Mouse (Mus musculus): ENCODE measurements around the gene Gm45062.

Gene Gm45062

DNA sequence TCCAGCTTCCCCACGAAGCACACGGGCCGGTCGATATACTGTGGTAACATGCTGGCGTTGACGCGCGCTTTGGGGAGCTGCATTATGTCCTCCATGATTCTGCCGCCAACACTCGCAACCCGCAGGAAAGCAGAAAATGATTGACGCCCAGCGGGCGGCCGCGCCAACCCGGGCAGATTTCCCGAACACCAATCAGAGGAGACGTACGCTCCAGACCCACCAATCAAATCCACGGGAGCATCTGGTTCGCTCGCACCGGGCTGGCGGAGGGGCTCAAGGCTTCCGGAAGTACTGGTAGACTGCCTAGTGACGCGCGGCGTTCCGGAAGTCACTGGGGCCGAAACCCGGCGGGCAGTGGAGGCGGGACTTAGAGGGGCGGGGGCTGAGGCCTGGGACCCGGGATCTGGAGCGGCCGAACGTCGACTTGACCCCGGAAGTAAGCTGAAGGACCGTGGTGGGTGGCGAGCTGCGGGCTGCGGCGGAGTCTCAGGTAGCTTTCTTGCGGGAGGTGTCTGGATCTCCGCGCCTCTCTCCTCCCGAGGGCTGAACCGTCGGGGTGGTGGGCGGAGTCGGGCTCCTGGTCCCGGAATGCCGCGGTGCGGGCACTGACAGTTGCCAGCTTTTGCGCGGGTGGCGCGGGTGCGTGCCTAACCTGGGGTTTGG is at the start of gene Gm45062, which contains the start of the genes Rpa3 and Umad1:
Gene Gm45062 (plus strand): TSS at position 447 of the 663 bp plus-strand sequence.
Gene Rpa3 (minus strand): TSS at position 170 of the 663 bp plus-strand sequence.
Gene Umad1 (plus strand): TSS at position 285 of the 663 bp plus-strand sequence.
- peak; percentile 91 for DNase-seq (ENCODE audit: low spot score)

DNA sequence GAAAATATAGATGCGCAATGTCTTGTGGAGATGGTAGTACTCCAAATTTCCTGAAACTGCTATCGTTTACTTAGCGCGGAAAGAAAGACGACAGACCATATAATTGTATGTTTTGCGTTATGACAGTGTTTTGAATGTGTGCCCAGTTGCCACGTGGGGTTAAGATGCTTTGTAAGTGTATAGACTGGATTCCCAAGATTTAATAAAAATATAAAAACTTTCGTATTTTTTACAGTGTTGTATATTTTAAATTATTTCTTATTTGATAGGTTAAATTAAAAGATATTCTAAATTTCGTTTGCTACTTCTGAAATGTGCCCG is 49.4 kb upstream of the Gm45062 start:
- no peak for DNase-seq (ENCODE audit: low spot score)

DNA sequence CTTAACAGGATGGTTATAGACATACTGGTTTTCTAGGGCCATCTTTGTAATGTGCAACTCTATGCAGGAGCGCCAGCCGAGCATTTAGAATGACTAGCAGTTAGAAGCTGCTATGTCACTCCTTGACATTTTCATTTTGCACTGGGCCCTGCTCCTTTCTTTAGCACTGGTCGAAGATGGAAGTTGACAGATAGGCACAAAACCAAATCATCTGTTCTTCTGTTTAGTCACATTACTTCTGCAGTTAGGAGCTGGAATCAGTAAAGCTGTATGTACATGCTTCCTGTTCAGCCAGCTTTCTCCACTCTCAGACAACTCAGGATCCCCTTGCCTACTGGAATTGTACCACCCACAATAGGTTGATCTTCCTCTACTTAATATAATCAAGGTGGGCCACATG is 48.6 kb upstream of the Gm45062 start:
- DNase-seq (ENCODE audit: low spot score) = no peak

DNA sequence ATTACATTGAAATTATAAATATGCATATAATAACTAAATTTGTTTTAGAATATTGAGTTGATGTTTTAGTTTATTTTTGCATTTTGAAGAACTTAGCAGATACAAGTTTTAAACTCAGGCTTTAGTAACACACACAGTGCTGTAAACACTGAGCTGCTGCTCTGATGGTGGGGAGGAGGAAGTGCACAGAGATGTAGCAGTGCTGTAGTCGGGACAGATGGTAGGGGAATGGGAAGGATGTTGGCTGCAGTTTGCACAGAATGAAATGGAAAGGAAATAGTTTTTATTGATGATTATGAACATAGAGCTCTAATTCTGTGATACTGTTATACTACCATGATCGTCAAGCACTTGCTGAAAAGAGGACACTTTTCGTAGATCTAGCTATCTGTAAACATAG is 32.2 kb upstream of the Gm45062 start:
- no peak for DNase-seq (ENCODE audit: low spot score)

DNA sequence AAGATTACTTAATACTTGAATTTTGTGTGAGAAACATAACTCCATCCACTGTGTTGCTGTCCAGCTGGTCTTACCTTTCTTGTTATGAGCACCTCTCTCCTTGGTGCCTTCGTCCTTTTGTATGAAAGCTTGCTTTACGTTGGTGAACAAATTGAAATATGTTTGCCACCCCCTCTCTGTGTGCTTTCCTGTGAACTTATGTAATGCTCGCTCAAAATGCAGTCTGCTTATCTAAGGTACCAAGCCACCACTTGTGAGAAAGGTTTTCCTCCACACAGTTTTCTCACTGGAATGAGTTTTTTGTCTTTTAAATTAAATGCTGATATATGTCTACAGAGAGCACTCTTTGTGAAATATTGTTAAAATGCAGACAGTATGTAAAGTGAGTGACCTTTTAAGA is 30.7 kb upstream of the Gm45062 start:
- no peak for DNase-seq (ENCODE audit: low spot score)

DNA sequence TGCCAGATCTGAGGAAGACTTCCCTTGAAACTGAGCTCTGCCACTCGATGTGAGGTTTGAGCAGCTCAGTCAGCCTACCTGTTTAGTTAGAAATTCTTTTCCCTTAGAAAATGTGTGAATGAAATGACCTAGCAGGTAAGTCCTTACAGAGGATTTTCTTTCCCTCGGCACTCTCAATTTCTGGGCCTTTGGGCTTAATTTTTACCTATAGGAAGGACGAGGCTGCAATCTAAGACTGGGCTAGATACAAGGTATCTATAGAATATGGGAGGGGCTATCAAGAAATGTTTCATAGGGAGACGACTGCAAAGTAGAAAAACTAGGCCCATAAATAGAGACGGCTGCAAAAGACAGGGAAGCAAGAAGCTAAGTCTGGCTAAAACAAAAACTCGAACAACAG is 934 bp upstream of the Gm45062 start:
- no peak for DNase-seq (ENCODE audit: low spot score)

DNA sequence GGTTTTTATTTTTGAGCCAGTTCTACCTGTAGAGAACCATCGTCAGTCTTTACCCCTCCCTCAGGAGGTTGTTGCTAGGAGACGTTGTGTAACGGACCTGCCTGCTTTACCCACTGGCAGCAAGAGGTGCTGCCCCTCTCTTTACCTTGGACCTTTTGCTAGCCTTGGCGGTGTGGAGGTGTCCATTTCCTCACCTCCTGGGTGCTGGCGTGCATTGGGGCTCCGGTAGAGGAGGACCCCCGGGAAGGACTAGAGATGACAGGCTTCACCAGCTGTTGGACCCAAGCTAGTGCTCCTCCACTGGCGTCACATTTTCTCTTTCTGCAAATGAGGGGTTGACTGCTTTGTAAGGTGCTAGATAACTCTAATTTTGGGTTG is 406 bp downstream of the Gm45062 start:
- DNase-seq (ENCODE audit: low spot score) = no peak

DNA sequence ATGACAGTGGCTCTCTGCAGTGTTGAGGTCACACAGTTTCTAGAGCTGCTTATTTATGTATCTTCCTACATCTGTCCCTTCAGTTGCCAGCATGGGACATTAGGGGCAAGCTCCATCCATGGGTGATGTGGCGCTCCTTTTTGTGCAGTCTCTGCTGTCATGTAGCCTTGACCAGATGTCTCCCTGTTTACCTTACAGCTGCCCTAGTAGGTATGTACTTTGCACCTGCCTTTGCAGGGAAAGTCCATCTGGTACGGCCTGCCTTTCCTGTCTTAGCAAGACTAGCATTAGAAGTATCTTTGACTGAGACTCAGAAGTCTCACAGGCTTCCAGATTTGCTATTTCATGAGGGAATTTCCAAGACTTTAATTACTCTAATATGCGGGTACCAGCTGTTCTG is 11.8 kb downstream of the Gm45062 start:
- DNase-seq (ENCODE audit: low spot score) = no peak

DNA sequence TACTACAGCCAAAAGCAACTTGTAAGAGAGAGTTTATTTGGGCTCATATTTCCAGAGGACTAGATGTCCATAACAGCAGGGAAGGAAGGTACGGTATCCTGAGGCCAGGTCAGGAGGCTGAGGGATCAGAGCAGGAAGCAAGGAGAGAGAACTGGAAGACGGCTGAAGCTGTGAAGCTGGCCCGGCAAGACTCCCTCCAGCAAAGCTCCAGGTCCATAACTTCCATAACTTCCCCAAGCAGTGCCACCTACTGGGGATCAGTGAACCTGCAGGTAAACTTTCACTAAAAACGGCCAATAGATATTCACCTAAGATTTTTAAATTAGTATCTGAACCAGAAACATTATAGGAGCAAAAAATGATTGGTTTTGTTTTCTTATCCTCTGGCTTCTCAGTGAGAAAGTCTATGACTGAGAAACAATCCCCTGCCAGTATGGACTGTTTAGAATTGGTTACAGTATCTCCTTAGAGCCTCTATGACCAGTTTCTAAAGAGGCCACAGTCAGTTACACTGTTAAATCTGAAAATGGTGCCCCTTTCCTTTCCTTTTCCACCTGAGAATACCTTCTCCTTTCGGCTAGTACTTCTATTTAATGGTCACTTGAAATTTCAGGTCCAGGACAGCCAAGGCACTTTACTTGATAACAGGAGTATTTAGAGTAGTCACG is 15.3 kb downstream of the Gm45062 start:
- DNase-seq (ENCODE audit: low spot score) = peak; percentile 51

DNA sequence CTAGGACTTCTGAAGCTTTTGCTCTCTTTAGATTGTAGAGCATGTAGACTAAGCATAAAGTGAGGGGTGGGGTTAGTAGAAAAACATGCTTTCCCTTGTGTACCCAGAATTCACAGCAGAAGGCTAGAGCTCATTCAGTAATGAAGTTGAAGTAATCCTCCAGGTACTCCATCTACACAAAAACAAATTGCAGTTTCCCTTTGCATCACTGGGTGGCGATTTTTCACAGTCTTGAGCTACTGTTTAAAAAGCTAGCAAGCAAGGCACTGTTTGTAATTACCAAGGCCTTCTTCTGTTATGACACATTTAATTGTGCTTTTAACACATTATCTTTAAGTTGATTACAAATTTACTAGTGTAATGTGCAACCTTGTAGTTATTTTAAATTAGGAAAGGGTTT is 15.8 kb downstream of the Gm45062 start:
- peak; percentile 32 for DNase-seq (ENCODE audit: low spot score)

DNA sequence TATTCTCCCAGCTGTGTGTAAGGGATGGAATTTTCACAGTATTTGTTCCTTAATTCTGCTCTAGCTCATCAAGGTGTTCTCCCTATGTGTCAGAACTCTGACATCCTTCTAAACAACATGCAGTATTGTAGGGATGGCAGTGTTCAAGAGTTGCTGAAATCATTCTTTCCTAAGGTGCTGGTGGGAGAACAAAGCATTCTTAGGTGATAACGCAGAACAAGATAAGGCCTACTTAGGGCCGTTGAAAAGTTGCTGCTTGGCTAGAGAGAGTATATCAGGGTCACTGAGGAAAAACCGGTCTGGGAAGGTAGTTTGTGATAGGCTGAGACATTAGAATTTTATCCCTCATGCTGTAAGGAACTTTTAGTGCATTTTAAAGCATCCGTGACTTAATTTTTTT is 17.2 kb downstream of the Gm45062 start:
- no peak for DNase-seq (ENCODE audit: low spot score)

DNA sequence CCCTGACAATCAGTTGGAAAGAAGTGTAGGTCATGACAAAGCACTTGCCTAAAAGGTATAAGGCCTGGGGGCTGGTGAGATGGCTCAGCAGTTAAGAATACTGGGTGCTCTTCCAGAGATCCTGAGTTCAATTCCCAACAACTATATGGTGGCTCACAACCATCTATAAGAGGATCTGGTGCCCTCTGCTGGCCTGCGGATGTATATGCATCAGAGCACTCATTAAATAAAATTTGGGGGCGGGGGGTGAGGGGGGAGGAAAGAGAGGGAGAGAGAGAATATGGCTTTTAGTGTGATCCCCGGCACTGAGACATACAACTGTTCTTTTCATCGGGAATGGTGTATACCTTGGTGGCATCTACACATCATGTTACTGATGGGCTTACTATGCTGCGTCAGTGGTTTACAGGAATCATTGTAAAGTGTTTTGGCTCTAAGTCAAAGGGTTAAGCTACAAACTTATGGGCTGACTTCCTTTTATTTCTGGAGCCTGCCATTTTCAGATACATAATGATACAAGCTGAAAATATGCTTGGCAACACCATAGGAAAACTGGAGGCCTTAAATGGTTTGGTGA is 19.3 kb downstream of the Gm45062 start:
- no peak for DNase-seq (ENCODE audit: low spot score)

DNA sequence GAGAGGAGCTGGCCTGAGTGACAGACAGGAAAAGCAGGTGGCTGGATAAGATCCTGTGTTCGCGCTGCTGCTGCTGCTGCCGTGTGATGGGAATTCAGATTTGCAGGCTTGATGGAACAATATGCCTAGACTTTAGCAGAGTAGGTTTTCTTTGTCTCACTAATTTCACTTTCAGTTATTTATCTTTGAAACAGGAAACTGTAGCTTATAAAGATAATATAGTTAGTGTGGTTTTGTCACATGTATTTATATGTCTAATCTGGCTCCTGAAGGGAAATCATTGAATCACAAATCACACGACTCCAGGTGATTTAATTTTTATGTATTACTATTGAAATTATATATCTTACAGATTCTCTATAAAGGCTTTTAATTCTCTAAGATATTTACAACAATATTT is 24.0 kb downstream of the Gm45062 start:
- no peak for DNase-seq (ENCODE audit: low spot score)

DNA sequence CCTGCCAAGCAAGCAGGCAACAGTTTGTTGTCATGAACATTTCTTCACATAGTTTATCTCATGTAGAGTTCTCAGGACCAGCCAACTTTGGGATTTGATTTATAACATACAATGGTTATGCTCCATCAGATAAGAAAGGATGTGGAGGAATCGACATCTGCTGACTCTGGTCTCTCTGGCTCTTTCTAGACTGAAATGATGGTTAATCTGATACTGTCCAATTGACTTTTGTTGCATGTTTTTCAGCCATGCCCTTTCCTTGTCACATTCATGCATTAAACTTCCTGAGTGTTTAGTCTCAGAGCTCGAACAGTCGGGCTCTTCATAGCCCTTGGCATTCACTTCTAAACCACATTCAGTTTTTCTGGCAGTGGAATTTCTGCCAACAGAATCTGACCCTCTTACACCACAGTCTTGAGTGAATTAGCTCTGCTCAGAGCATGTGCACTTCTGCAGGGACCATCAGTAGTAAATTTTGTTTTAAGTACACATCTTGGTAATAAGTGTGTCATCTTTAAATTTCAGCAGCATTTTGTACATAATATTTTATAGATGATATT is 26.2 kb downstream of the Gm45062 start:
- no peak for DNase-seq (ENCODE audit: low spot score)

DNA sequence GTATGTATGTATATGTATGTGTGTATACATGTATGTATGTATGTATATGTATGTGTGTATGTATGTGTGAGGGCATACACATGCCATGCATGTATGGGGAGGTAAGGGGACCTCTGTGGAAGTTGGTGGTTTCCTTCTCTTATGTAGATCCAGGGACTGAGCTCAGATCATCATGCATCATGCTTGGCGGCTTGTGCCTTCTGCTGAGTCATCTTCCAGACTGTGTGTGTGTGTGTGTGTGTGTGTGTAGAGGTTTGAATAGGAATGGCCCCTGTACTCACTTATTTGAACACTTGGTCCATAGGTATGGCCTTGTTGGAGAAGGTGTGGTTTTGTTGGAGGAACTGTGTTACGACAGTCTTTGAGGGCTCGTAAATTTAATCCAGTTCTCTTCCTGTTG is 26.9 kb downstream of the Gm45062 start:
- no peak for DNase-seq (ENCODE audit: low spot score)

DNA sequence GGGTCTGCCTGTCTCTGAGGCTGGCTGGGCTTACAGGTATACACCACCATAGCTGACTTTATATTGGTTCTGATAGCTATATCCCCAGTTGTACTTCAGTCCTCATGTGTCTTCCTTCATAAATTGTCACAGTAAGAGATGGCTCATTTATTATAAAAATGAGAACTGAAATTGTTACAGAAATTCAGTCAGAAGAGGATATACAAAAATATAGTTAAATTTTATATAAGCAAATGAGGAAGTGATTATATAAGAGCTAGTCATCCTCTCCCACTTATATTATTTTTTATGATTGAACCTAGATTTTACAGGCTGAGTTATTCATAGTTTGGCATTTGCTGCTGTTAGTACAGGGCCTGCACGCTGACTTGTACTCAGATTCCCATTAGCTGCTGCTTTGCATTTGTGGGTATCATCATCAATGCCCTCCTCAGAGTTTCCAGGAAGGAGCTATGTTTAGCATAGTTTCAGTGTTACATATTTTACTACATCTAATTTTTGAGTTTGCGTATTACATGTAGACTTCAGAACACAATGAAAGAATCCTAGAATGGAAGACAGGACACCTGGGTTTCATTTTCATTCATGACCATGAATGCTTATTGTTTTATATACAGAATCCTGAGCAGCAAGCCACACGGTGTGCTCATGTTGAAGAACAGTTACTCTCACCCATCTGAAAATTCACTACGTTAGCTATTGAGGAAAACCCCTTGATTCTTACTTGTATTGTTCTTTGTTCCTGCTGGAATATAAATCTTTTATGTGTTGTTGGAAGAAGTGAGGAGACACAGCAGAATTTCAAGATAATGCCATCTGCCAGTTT is 29.7 kb downstream of the Gm45062 start:
- no peak for DNase-seq (ENCODE audit: low spot score)

DNA sequence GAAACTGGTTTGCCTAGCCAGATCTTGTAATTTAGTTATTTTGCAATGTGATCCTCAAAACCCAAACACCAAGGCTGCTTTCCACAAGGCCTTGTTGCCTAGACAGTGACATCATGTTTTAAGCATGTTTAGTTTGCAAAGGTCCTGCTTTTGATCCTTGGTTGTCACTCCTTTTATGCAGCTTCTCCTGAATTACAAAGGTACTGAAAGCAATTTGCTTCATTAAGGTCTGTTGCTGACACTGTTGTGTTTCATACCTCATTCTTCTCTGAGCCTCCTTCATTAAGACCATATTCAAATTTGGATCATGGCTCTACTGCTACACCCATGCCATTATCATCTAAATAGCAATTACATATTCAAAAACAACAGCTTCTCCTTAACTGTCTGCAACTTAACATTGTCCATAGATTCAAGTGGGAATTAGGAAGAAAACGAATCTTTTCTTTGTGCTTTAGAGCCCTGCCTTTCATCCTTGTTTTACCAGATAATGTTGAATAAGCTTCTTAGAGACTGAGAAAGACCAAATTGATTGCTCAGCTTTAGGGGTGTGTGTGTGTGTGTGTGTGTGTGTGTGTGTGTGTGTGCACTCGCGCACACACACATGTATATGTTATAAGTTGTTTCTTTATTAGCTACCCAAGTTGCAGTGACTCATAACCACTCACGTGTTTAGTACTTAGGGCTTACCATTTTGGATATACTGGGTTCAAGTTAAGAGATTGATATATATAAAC is 35.0 kb downstream of the Gm45062 start:
- DNase-seq (ENCODE audit: low spot score) = no peak

DNA sequence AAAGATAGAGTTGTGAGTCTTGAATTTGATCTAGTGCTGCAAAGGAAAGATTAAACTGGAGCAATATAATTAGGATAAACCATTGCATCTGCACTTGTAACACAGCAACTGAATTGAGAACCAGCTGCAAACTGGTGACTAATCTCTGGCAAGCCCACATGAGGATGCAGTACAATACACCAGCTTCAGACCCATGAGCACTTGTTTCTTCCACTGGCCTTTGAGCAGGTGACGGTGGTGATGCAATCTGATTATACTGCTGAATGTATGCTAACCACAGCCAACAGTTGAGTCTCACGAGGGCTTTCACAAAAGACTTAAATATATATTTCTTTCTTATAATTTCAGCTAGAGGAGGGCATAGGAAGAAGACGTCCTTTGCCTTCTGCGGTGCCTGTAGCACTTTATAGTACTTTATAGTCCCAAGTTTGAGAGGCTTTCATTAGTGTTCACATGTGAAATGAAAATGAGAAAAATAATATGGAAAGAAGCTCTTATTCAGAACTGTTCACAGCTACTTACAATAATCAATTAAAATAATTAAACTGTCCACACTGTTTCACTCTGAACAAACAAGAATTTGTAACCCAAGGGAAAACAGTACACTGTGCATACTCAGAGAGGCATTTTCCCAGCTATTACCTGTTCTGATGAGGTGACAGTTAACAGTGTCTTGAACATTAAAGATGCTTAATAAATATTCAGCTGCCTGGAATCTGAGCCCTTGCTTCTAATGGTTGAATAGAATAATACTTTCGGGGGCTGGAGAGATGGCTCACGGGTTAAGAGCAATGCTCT is 40.0 kb downstream of the Gm45062 start:
- no peak for DNase-seq (ENCODE audit: low spot score)

DNA sequence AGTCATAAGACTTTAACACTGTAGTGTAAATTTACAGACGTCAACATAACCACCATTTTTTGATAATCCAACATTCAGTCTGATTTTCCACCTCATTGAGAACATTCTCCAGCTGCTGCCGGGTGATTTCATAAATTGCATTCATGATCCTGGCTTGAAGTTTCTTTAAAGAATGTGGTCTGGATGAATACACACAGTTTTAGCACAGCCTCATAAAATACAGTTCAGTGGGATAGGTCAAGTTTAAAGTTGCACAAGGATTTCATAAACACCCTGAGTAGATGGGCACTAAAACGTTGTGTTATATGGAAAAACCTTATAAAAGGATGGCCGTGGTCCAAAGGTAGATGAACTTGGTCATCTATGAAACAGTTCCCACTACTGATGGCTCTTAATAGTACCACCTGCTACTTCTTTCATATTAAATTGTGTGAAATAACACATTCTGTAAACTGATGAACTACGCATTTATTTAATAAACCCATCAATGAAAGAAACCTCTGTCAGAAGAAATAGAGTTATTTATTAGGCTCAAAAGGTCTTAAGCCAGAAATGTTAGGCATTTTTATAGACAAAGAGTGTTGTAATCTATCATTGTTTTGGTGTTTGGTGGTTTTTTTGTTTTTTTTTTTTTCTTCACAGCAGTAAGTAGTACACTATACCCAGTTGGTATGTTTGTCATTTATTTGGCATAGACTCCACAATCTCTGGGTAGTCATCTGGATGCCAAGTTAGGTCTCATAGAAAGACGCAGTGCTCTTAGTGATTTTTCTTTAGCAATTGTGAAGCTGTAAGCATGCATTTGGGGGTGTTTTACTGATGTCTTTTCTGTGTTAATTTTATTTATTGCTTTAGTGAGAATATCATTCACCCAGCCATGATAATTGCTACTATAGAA is 48.9 kb downstream of the Gm45062 start:
- no peak for DNase-seq (ENCODE audit: low spot score)

DNA sequence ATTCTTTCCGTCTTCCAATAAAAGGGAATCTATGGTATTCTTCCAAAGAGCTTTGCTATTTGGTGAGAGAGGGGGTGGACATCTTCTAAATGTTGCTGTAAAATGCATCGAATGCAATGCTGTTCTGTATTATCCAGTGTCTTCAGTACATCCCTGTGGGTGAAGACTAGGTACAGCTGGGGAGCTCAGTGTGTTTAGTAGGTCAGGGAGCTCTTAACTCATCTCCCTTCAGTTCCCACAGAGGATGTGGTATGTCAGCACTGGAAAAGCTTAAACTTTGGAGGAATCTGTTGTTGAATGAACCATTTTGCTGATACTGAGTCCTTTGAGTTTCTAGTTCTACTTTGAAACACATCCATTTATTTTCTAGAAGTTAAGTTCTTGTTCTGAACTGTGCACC is 53.3 kb downstream of the Gm45062 start:
- DNase-seq (ENCODE audit: low spot score) = no peak
